Mouse (Mus musculus): ENCODE results near the gene Gm3278. TPM values are rescaled to one million over a fixed set of nuclear protein-coding genes. Genes with fewer than 3 reads are reported as not detected.
"Not testable (repeated sequence)": the region's sequence is repeated elsewhere in the genome, so short reads cannot be mapped to it uniquely, and the experiment has no call there.

The Gm3278 gene
- polyA plus RNA-seq (2016; fragmentation: Nextera tagmentation; extraction: Ambion mirVana), result not detected in 2 replicates

DNA sequence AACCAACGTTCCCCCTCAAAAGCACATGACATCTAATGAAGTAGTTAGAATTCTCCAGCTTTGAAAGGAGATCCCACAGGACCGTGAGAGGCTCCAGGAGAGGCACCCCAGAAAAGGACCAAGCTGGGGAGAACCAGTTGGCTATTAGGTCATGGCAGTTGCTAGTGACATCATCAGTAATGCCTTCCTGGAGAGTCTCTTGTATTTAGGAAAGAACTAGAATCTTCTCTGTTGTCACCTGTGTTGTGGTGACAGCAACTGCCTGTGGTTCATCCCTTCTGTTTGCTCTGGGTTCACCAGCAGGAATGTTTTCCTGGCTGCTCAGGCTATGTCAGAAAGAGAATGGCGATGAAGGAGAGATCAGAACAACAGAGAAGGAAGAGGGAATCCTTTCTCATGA lies at the start of gene Gm3278:
TSS of gene Gm3278 (plus strand) at position 301 of the 400 bp plus-strand sequence.
- not testable (repeated sequence) for DNase-seq (ENCODE audit: low spot score); H3K27me3 ChIP-seq (ENCODE audit: low read depth, poor library complexity, severe bottlenecking); H3K9me3 ChIP-seq (replicated peaks); H3K36me3 ChIP-seq; H3K4me1 ChIP-seq; H3K4me3 ChIP-seq; H3K27ac ChIP-seq
- 94% methylated on average over 1 of the region's 3 CpGs for WGBS

DNA sequence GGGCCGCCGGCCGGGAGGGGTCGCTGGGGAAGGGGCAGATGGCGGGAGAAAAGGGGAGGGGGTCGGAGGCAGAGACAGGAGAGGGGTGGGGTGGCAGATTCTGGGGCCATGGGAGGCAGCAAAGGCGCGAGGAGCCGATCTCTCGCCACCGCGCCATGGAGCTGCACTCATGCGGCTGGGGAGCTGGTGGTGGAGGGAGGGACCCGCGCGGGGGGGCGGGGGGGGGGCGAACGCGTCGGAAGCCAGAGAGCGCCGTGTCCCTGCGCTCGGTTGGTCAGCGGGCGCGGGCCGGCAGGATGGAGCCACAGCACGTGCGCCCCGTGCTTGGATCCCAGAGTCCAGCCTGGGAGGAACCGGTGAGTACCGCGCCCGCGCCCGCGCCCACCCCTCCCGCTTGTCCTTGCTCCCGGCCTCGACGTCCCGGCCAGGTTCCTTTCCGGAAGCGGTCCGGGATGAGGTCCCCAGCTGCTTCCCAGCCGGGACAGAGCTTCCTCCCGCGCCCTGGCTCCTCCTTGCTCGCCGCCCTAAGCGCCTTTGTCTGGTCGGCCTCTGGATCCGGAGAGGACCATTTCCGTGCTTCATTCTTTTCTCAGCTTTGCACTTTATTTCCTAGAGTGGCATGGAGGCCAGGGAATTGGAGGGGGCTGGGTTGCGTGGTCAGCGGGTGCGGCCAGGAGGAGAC lies 36.8 kb upstream of the Gm3278 start, which contains the start of gene Gm3264:
TSS of gene Gm3264 (plus strand) at position 278 of the 682 bp plus-strand sequence.
- 9% methylated on average over 26 of the region's 59 CpGs for WGBS
- H3K9me3 ChIP-seq (replicated peaks); H3K36me3 ChIP-seq; H3K27me3 ChIP-seq (ENCODE audit: low read depth, poor library complexity, severe bottlenecking); H3K4me1 ChIP-seq: not testable (repeated sequence)
- DNase-seq (ENCODE audit: low spot score), result peak; percentile 36
- peak within 1 kb of the TSS; percentile 75 for H3K27ac ChIP-seq
- H3K4me3 ChIP-seq, result peak within 1 kb of the TSS; percentile 45

Other genes with a start within 250 kb of the Gm3278 start
- not detected in 2 replicates for gene Gm3239, start 228.2 kb upstream of the Gm3278 start, polyA plus RNA-seq (2016; fragmentation: Nextera tagmentation; extraction: Ambion mirVana)
- gene Gm7876, start 183.2 kb upstream of the Gm3278 start, polyA plus RNA-seq (2016; fragmentation: Nextera tagmentation; extraction: Ambion mirVana), result not detected in 2 replicates
- gene Gm3252, start 165.6 kb upstream of the Gm3278 start, polyA plus RNA-seq (2016; fragmentation: Nextera tagmentation; extraction: Ambion mirVana), result 0.20 TPM in 1 of 2 replicates, not detected in the other
- gene Gm9602, start 116.1 kb upstream of the Gm3278 start, polyA plus RNA-seq (2016; fragmentation: Nextera tagmentation; extraction: Ambion mirVana), result not detected in 2 replicates
- gene Gm3269, start 54.3 kb upstream of the Gm3278 start, polyA plus RNA-seq (2016; fragmentation: Nextera tagmentation; extraction: Ambion mirVana), result not detected in 2 replicates
- 0.46 and 1.4 TPM in 2 replicates for gene Gm3264, start 36.8 kb upstream of the Gm3278 start, polyA plus RNA-seq (2016; fragmentation: Nextera tagmentation; extraction: Ambion mirVana)
- gene Gm8297, start 91.5 kb downstream of the Gm3278 start, polyA plus RNA-seq (2016; fragmentation: Nextera tagmentation; extraction: Ambion mirVana), result not detected in 2 replicates
- not detected in 2 replicates for gene Gm3298, start 123.5 kb downstream of the Gm3278 start, polyA plus RNA-seq (2016; fragmentation: Nextera tagmentation; extraction: Ambion mirVana)
- gene 4930555G01Rik, start 158.2 kb downstream of the Gm3278 start, polyA plus RNA-seq (2016; fragmentation: Nextera tagmentation; extraction: Ambion mirVana), result not detected in 2 replicates
- 1.1 and 1.6 TPM in 2 replicates for gene Gm8281, start 178.6 kb downstream of the Gm3278 start, polyA plus RNA-seq (2016; fragmentation: Nextera tagmentation; extraction: Ambion mirVana)
- gene Gm8279, start 239.1 kb downstream of the Gm3278 start, polyA plus RNA-seq (2016; fragmentation: Nextera tagmentation; extraction: Ambion mirVana), result not detected in 2 replicates

All from limb, embryonic 10.5 days (tissue).